Mouse (Mus musculus): Measurements from ENCODE around the gene Kctd12b. TPM values are rescaled to one million over a fixed set of nuclear protein-coding genes. Genes with fewer than 3 reads are reported as not detected.

Kctd12b gene
- polyA plus RNA-seq, 1 experiment from 2014 or later = 11.3 TPM

- no peak overlapping the region for H3K9ac ChIP-seq (ENCODE audit: low read depth, low read length)
- peak; percentile 69 for TF ChIP-seq CTCF (IDR thresholded peaks at IDR 0.05; ENCODE audit: low read depth)
- no peak overlapping the region for H3K4me3 ChIP-seq (replicated peaks; ENCODE audit: low read depth, low read length)
- 2% methylated on average over 1 of the region's 1 CpGs for WGBS
- no peaks in the 10 kb centered on the region for H3K4me1 ChIP-seq (replicated peaks; ENCODE audit: insufficient read depth, low read length)
- H3K9me3 ChIP-seq (replicated peaks; ENCODE audit: low read length) = no peaks in the 10 kb centered on the region
- H3K27ac ChIP-seq = no peak overlapping the region
- H3K4me2 ChIP-seq (ENCODE audit: low read length) = no peak overlapping the region
- no peak for ATAC-seq (replicated peaks; ENCODE audit: low FRiP score, low read depth)
- peak; percentile 50 for DNase-seq (ENCODE audit: low spot score)
- H3K36me3 ChIP-seq (ENCODE audit: insufficient read depth, low read length) = no peaks in the 10 kb centered on the region
- H3K27me3 ChIP-seq (ENCODE audit: insufficient read depth, low read length) = no peaks in the 10 kb centered on the region
These were observed 59.9 kb downstream of the Kctd12b start for GRCm38 (mm10) chrX:153636247-153636646.

Other genes with a start within 250 kb of the Kctd12b start
- 16.9 and 20.7 TPM in 2 replicates for gene Ubqln2, start 198.2 kb downstream of the Kctd12b start, polyA plus RNA-seq (2015; fragmentation: Nextera tagmentation; extraction: Ambion mirVana)
- gene Cypt3, start 137.8 kb downstream of the Kctd12b start, polyA plus RNA-seq (2015; fragmentation: Nextera tagmentation; extraction: Ambion mirVana) = not detected in 2 replicates
- 132 and 133 TPM in 2 replicates for gene Nbdy, start 27.2 kb upstream of the Kctd12b start, polyA plus RNA-seq (2015; fragmentation: Nextera tagmentation; extraction: Ambion mirVana)
- 13.4 and 13.9 TPM in 2 replicates for gene Spin2c, start 135.8 kb upstream of the Kctd12b start, polyA plus RNA-seq (2015; fragmentation: Nextera tagmentation; extraction: Ambion mirVana)

Measured in kidney, postnatal 0 days (tissue).